Mouse (Mus musculus): Measurements from ENCODE around the gene Utf1. TPM values are rescaled to one million over a fixed set of nuclear protein-coding genes. Genes with fewer than 3 reads are reported as not detected.

Utf1 gene
- polyA plus RNA-seq, 1 experiment from 2014 or later, result not detected

DNA sequence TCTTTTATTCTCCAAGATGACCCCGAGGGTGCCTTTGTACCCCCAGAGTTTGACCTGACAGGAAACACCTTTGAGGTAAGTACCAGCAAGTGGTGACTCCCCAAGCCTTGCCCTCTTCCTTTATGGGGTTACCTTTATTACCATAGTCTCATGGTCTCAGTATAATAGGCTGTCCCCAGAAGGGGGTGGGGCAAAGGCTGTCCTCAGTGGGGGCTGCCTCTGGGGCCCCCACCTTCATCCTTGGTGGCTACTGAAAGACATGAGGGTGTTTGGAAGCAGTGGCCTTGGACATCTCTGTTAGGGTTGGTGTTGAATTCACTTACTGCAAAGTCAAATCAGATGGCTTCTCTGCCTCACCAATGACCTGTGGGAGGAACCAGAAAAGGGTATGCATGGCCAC is 41.6 kb upstream of the Utf1 start:
- H3K27me3 ChIP-seq (ENCODE audit: control insufficient read depth, insufficient read depth, low read length), result no peaks in the 10 kb centered on the region
- no peak for ATAC-seq (ENCODE audit: insufficient number of reproducible peaks, insufficient read depth, low FRiP score, low read depth)
- H3K9me3 ChIP-seq (ENCODE audit: control insufficient read depth, low read depth, low read length), result no peaks in the 10 kb centered on the region
- no peak overlapping the region for H3K4me2 ChIP-seq (replicated peaks; ENCODE audit: low read depth, low read length)
- 50% methylated on average over 1 of the region's 1 CpGs for WGBS
- no peaks in the 10 kb centered on the region for H3K4me1 ChIP-seq (ENCODE audit: control insufficient read depth, insufficient read depth, low read length)
- H3K9ac ChIP-seq (replicated peaks; ENCODE audit: low read depth, low read length), result no peak overlapping the region
- no peak overlapping the region for H3K4me3 ChIP-seq (ENCODE audit: low read depth, low read length)
- no peaks in the 10 kb centered on the region for H3K36me3 ChIP-seq (ENCODE audit: control insufficient read depth, insufficient read depth, low read length)
- H3K27ac ChIP-seq (ENCODE audit: low read length), result no peak overlapping the region

DNA sequence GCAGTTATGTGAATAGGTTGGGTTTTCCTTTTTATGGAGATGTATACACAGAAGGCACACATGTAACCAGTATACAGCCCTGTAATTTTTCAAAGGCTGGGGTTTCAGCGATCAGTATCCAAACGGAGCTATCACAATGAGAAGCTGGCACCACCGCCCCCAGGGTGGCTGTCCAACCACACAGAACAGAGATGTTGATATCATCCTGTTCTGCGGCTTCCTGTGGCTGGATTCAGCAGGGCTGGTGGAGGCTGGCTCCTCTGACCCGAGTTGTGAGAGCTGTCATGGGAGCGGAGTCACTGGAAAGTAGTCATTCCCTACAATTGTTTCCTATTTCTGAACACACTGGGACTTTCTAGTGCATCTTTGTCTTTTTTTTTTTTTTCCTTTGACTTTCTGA is 38.3 kb upstream of the Utf1 start:
- Histone ChIP-seq H3K27me3 (ENCODE audit: control insufficient read depth, insufficient read depth, low read length) (no peaks in the 10 kb centered on the region), H3K4me2 (replicated peaks; ENCODE audit: low read depth, low read length) (no peak overlapping the region)
- no peak for ATAC-seq (ENCODE audit: insufficient number of reproducible peaks, insufficient read depth, low FRiP score, low read depth)

DNA sequence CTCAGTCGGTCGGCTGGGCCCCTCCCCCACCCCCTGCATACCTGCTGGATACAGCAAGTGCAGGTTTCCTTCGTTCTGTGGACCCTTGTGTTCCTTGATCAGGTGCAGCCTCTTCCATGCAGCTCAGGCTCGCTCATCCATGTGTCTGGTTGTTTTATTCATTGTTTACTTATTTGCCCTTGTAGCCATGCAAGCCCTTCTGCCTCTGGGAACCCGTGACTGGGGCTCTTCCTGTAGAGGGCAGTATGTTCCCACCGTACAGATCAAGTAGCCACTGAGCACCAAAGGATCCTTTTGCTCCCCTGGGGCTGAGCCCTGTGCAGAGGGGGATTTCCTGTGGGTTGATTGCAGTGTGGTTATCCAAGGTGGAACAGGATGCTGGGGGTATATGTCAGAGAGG is 37.9 kb upstream of the Utf1 start:
- Histone ChIP-seq H3K9ac (replicated peaks; ENCODE audit: low read depth, low read length) (no peak overlapping the region), H3K4me3 (ENCODE audit: low read depth, low read length) (no peak overlapping the region), H3K36me3 (ENCODE audit: control insufficient read depth, insufficient read depth, low read length) (no peaks in the 10 kb centered on the region), H3K4me1 (ENCODE audit: control insufficient read depth, insufficient read depth, low read length) (peaks cover 9% of the 10 kb centered on the region; the same call in 1 of the 2 replicates), H3K9me3 (ENCODE audit: control insufficient read depth, low read depth, low read length) (no peaks in the 10 kb centered on the region), H3K27me3 (ENCODE audit: control insufficient read depth, insufficient read depth, low read length) (no peaks in the 10 kb centered on the region), H3K4me2 (replicated peaks; ENCODE audit: low read depth, low read length) (no peak overlapping the region), H3K27ac (ENCODE audit: low read length) (no peak overlapping the region)
- 6% methylated on average over 6 of the region's 6 CpGs for WGBS
- no peak for ATAC-seq (ENCODE audit: insufficient number of reproducible peaks, insufficient read depth, low FRiP score, low read depth)

More for the DNA sequence above, 38.3 kb upstream of the Utf1 start:
- H3K4me3 ChIP-seq (ENCODE audit: low read depth, low read length), result no peak overlapping the region
- peaks cover 7% of the 10 kb centered on the region; the same call in 1 of the 2 replicates for H3K4me1 ChIP-seq (ENCODE audit: control insufficient read depth, insufficient read depth, low read length)
- no peaks in the 10 kb centered on the region for H3K36me3 ChIP-seq (ENCODE audit: control insufficient read depth, insufficient read depth, low read length)
- H3K9ac ChIP-seq (replicated peaks; ENCODE audit: low read depth, low read length), result no peak overlapping the region
- H3K27ac ChIP-seq (ENCODE audit: low read length), result no peak overlapping the region
- 36% methylated on average over 6 of the region's 6 CpGs for WGBS
- H3K9me3 ChIP-seq (ENCODE audit: control insufficient read depth, low read depth, low read length), result no peaks in the 10 kb centered on the region

DNA sequence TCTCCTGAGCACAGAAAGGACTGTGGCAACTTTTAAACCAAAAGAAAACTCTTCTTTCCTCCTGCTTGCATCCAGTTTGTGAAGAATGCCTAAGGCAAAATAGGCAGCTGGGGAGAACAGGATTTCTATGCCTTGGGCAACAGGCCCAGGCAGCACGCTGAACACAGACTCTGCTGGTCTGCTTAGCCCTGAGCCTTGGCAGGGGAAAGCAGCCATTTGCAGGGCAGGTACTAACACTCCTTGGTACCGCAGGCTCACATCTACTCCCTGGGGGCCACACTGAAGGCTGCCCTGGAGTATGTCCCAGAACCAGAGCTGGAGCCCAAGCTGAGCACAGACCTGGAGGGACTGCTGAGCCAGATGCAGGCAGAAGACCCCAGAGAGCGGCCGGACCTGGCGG is 35.4 kb upstream of the Utf1 start:
- Histone ChIP-seq H3K4me1 (ENCODE audit: control insufficient read depth, insufficient read depth, low read length) (peaks cover 9% of the 10 kb centered on the region; the same call in 1 of the 2 replicates), H3K27me3 (ENCODE audit: control insufficient read depth, insufficient read depth, low read length) (no peaks in the 10 kb centered on the region), H3K27ac (ENCODE audit: low read length) (no peak overlapping the region), H3K4me3 (ENCODE audit: low read depth, low read length) (no peak overlapping the region), H3K9me3 (ENCODE audit: control insufficient read depth, low read depth, low read length) (no peaks in the 10 kb centered on the region), H3K4me2 (replicated peaks; ENCODE audit: low read depth, low read length) (no peak overlapping the region), H3K9ac (replicated peaks; ENCODE audit: low read depth, low read length) (no peak overlapping the region), H3K36me3 (ENCODE audit: control insufficient read depth, insufficient read depth, low read length) (no peaks in the 10 kb centered on the region)
- no peak for ATAC-seq (ENCODE audit: insufficient number of reproducible peaks, insufficient read depth, low FRiP score, low read depth)
- 60% methylated on average over 5 of the region's 5 CpGs for WGBS

DNA sequence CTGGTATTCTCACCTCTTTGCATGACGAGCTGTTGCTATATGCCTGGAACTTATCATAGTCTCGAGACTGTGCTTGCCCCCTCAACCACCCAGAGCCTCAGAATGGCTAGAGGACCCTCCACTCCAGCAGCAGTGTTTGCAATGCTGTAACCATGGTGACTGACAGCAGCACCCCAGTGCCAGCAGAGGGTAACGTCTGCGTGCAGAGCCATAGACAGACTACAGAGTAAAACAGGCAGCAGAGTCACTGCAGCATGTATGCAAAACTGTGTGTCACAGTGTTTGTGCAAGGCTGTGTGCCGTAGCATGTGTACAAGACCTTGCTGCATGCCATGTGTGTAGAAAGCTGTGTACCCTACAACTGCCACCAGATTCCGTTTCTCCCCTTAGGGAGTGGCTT is 34.1 kb upstream of the Utf1 start:
- Histone ChIP-seq H3K9me3 (ENCODE audit: control insufficient read depth, low read depth, low read length) (no peaks in the 10 kb centered on the region), H3K4me2 (replicated peaks; ENCODE audit: low read depth, low read length) (no peak overlapping the region), H3K9ac (replicated peaks; ENCODE audit: low read depth, low read length) (no peak overlapping the region), H3K27ac (ENCODE audit: low read length) (no peak overlapping the region), H3K27me3 (ENCODE audit: control insufficient read depth, insufficient read depth, low read length) (no peaks in the 10 kb centered on the region), H3K4me1 (ENCODE audit: control insufficient read depth, insufficient read depth, low read length) (peaks cover 11% of the 10 kb centered on the region; the same call in 1 of the 2 replicates), H3K4me3 (ENCODE audit: low read depth, low read length) (no peak overlapping the region), H3K36me3 (ENCODE audit: control insufficient read depth, insufficient read depth, low read length) (no peaks in the 10 kb centered on the region)
- ATAC-seq (ENCODE audit: insufficient number of reproducible peaks, insufficient read depth, low FRiP score, low read depth), result no peak
- WGBS, result 50% methylated on average over 6 of the region's 6 CpGs

DNA sequence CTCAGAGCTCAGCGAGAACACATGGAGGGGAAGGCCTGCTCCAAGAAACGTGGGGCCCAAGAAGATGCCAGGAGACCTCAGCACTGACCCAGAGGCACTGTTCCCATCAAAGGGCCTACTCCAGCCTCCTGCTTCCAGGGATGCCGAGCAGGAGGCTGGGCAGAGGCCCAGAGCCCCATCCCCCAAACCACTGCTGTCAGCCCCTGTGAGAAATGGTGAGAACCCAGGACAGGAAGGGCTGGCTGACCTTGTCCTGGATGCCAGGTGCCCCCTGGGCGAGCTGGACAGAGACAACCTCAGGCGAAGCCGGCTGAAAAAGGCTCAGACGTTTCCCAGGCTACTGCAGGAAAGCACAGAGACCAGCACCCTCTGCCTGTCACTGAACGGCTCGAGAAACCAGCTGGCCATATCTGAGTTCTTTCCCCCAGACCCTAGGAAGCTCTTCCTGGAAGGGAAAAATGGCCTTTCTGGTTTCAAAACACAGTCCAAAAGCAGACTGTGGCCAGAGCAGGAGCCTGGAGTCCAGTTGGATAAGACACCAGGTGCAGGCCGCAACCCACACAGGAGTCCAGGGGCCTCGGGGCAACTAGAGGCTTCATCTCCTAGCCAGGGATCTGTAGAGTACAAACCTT is 33.3 kb upstream of the Utf1 start:
- no peak overlapping the region for H3K9ac ChIP-seq (replicated peaks; ENCODE audit: low read depth, low read length)
- ATAC-seq (ENCODE audit: insufficient number of reproducible peaks, insufficient read depth, low FRiP score, low read depth), result no peak
- 48% methylated on average over 11 of the region's 11 CpGs for WGBS

DNA sequence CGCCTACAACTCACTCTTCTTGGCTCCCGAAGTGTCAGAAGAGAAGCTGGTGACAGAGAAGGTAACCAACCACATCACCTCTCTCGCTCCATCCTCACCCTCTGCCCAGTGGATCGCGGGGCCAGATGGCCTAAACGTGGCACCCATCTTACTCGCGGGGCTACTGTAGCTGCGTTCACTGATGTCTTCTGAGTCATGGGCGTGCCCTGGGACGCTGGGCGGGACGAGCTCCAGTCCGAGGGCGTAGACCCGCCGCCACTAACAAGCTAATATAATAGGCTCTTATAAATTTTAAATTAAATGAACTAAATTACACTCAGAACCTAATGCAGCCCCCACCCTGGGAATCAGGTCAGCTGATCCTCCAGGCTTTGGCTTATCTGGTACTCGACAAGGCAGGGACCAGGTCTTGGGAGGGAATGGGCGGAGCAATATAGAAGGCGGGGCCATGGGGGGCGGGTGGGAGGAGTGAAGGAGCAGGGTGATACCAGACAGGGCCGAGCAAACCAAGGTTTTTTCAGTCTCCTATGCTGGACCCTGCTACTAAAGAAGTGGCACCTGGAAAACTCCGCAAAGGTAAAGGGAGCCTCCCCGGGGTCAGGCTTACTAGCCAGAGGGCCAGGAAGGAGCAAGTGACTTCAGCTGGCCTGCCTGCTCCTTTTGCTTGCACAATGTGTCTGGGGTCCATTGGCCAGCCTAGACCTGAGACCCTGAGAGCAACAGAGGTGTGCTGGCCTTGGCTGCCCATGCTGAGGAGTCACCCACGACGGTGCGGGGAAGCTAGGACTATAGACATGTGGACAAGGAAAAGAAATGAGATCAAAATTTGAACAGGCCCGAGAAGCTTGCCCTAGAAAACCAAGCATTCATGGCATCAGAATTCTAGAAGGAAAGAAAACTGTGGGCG is 29.2 kb upstream of the Utf1 start:
- Histone ChIP-seq H3K27me3 (ENCODE audit: control insufficient read depth, insufficient read depth, low read length) (no peaks in the 10 kb centered on the region), H3K4me3 (ENCODE audit: low read depth, low read length) (peak overlapping the region; percentile 31), H3K4me2 (replicated peaks; ENCODE audit: low read depth, low read length) (peak overlapping the region; percentile 44), H3K36me3 (ENCODE audit: control insufficient read depth, insufficient read depth, low read length) (no peaks in the 10 kb centered on the region), H3K9ac (replicated peaks; ENCODE audit: low read depth, low read length) (no peak overlapping the region), H3K4me1 (ENCODE audit: control insufficient read depth, insufficient read depth, low read length) (peaks cover 16% of the 10 kb centered on the region; the same call in 1 of the 2 replicates), H3K27ac (ENCODE audit: low read length) (no peak overlapping the region), H3K9me3 (ENCODE audit: control insufficient read depth, low read depth, low read length) (no peaks in the 10 kb centered on the region)
- 13% methylated on average over 29 of the region's 29 CpGs for WGBS
- peak; percentile 66 for ATAC-seq (ENCODE audit: insufficient number of reproducible peaks, insufficient read depth, low FRiP score, low read depth)

More for the DNA sequence above, 33.3 kb upstream of the Utf1 start:
- Histone ChIP-seq H3K27me3 (ENCODE audit: control insufficient read depth, insufficient read depth, low read length) (no peaks in the 10 kb centered on the region), H3K36me3 (ENCODE audit: control insufficient read depth, insufficient read depth, low read length) (no peaks in the 10 kb centered on the region), H3K4me2 (replicated peaks; ENCODE audit: low read depth, low read length) (no peak overlapping the region), H3K4me1 (ENCODE audit: control insufficient read depth, insufficient read depth, low read length) (peaks cover 14% of the 10 kb centered on the region; the same call in 1 of the 2 replicates), H3K27ac (ENCODE audit: low read length) (no peak overlapping the region), H3K4me3 (ENCODE audit: low read depth, low read length) (no peak overlapping the region), H3K9me3 (ENCODE audit: control insufficient read depth, low read depth, low read length) (no peaks in the 10 kb centered on the region)

DNA sequence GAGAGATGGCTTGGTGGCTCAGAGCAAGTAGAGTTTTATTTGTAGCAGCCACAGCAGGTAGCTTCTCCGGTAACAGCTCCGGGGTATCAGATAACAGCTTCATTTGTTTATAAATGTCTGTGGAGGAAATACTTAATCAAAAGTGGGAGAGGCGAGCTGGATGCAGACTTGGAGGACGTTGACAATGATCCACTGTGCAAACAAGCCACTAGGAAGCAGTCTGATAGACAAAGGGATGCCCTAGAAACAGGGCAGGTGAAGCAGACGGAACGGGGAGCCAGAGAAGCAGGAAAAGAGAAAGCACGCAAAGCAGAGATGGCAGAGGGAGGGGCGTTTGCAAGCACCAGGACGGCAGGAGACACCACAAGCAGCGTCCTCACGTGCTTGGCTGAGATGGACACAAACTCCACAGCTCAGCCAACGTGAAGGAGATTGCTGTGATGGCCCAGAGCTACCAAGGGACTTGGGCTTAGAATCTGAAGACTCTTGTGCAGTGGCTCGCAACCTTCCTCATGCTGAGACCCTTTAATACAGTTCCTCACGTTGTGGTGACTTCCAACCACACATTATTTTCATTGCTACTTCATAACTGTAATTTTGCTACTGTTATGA is 27.8 kb upstream of the Utf1 start:
- Histone ChIP-seq H3K27me3 (ENCODE audit: control insufficient read depth, insufficient read depth, low read length) (no peaks in the 10 kb centered on the region), H3K27ac (ENCODE audit: low read length) (no peak overlapping the region), H3K9ac (replicated peaks; ENCODE audit: low read depth, low read length) (no peak overlapping the region), H3K36me3 (ENCODE audit: control insufficient read depth, insufficient read depth, low read length) (no peaks in the 10 kb centered on the region), H3K4me3 (ENCODE audit: low read depth, low read length) (no peak overlapping the region), H3K4me2 (replicated peaks; ENCODE audit: low read depth, low read length) (peak overlapping the region; percentile 20; the same call in 1 of the 2 replicates), H3K4me1 (ENCODE audit: control insufficient read depth, insufficient read depth, low read length) (peaks cover 9% of the 10 kb centered on the region; the same call in 1 of the 2 replicates), H3K9me3 (ENCODE audit: control insufficient read depth, low read depth, low read length) (no peaks in the 10 kb centered on the region)
- ATAC-seq (ENCODE audit: insufficient number of reproducible peaks, insufficient read depth, low FRiP score, low read depth), result no peak
- 8% methylated on average over 14 of the region's 14 CpGs for WGBS
